Comparison of ENCODE assay signal across 9 mouse cellular contexts in the genomic region with DNA sequence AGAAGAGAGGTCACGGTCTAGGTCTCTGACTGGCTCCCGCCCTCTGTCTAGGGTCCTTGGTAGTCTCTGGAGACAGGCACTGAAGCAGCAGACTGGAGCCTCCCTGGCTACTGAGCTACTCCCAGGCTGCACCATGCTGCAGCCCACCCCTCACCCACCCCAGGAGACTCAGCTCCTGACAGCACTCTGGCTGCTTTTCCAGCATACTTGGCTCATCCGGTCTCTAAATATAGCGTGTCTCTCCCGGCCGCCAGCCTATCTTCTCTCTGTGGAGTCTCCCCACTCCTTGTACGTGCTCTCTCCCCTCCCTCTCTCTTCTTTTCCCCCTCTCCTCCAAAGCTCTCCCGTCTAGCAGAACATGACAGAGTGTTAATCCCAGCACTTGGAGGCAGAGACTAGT. TPM values are rescaled to one million over a fixed set of nuclear protein-coding genes. Genes with fewer than 3 reads are reported as not detected.
DNase-seq lines count a peak whose midpoint lies in the region; ATAC-seq lines count a peak whose summit lies in the region.
"Had no signal": no experiment of that assay in that cellular context is flagged by ENCODE, and none has a peak within 500 bp of the region (broad histone marks: within the 10 kb centered on the region; RNA-seq: fewer than 3 reads in every experiment).

No protein-coding gene starts in this region.

- H3K4me3 ChIP-seq in hindbrain, embryonic 13.5 days, result no peak overlapping the region

- H3K4me1 ChIP-seq in hindbrain, embryonic 13.5 days (replicated peaks), result peaks cover 37% of the 10 kb centered on the region

- no peaks in the 10 kb centered on the region for H3K36me3 ChIP-seq in hindbrain, embryonic 13.5 days

- peak; percentile 69 to 80 for DNase-seq in left cerebral cortex, postnatal 10 days (ENCODE audit: extremely low spot score in 1 of 2, low spot score in 2 of 2)
- no peak for DNase-seq in left cerebral cortex, adult 8-10 months (ENCODE audit: low spot score in 2 of 2)
- peak; percentile 50 to 73 for DNase-seq in heart, adult 18-20 months
- peak; percentile 87 to 93 for DNase-seq in right cerebral cortex, postnatal 10 days (ENCODE audit: low spot score in 2 of 2)
- DNase-seq in ovary, postnatal 36 days (ENCODE audit: low spot score), result no peak
- no peak for DNase-seq in cerebellum, adult 8-10 months
- no peak for DNase-seq in cerebellum, adult 11 months

- 59% methylated on average over 8 of the region's 8 CpGs for whole genome bisulfite sequencing in hindbrain, embryonic 13.5 days

- no peak overlapping the region for H3K27ac ChIP-seq in hindbrain, embryonic 13.5 days
- H3K27ac ChIP-seq: liver, embryonic 14.5 days had no signal

- intact Hi-C loops in left cerebral cortex, postnatal 10 days (cut with DNase I), result no loop called here

- ATAC-seq in hindbrain, embryonic 13.5 days (ENCODE audit: low FRiP score), result no peak

- no peak overlapping the region for H3K4me2 ChIP-seq in hindbrain, embryonic 13.5 days

- no peaks in the 10 kb centered on the region for H3K9me3 ChIP-seq in hindbrain, embryonic 13.5 days

- H3K27me3 ChIP-seq in hindbrain, embryonic 13.5 days, result peaks cover 29% of the 10 kb centered on the region

- peak overlapping the region; percentile 14 for H3K9ac ChIP-seq in hindbrain, embryonic 13.5 days
- H3K9ac ChIP-seq: liver, embryonic 14.5 days had no signal

RNA-seq across cellular contexts. Expression of a gene that starts 4.2 kb away (rescaled TPM):
- total RNA-seq in left cerebral cortex, postnatal 10 days (2021), result 1 to 10 TPM; 4.7 to 4.8 TPM
- total RNA-seq in left cerebral cortex, adult 8-10 months (2022), result 1 to 10 TPM; 1.2 to 2.5 (median 1.5) TPM
- under 1 TPM in 1 of 2 experiments, not detected in 1; 0.13 TPM for total RNA-seq in heart, adult 18-20 months (2021)
- 1.6 and 2.3 TPM in 2 replicates for polyA plus RNA-seq in hindbrain, embryonic 13.5 days (2015; fragmentation: Nextera tagmentation; extraction: Ambion mirVana)

RNA-seq across cellular contexts. Expression of a gene that starts 6.1 kb away (rescaled TPM):
- total RNA-seq in left cerebral cortex, postnatal 10 days (2021), result 100 to 1,000 TPM; 202 to 211 TPM
- total RNA-seq in left cerebral cortex, adult 8-10 months (2022), result 100 to 1,000 TPM; 159 to 188 (median 167) TPM
- 10 to 100 TPM; 36.7 to 38.7 TPM for total RNA-seq in heart, adult 18-20 months (2021)
- polyA plus RNA-seq in hindbrain, embryonic 13.5 days (2015; fragmentation: Nextera tagmentation; extraction: Ambion mirVana), result 6.6 and 8.2 TPM in 2 replicates

RNA-seq across cellular contexts. Expression of a gene that starts 20.6 kb away (rescaled TPM):
- total RNA-seq in left cerebral cortex, postnatal 10 days (2021), result 10 to 100 TPM; 99.2 to 99.9 TPM
- total RNA-seq in left cerebral cortex, adult 8-10 months (2022), result 10 to 100 TPM; 73.5 to 79.4 (median 76.1) TPM
- total RNA-seq in heart, adult 18-20 months (2021), result 10 to 100 TPM; 60.8 to 61.3 TPM
- 123 and 128 TPM in 2 replicates for polyA plus RNA-seq in hindbrain, embryonic 13.5 days (2015; fragmentation: Nextera tagmentation; extraction: Ambion mirVana)

RNA-seq across cellular contexts. Expression of a gene that starts 21.1 kb away (rescaled TPM):
- 10 to 100 TPM; 22.6 to 23.1 TPM for total RNA-seq in left cerebral cortex, postnatal 10 days (2021)
- 10 to 100 TPM; 16.5 to 19.2 (median 18.6) TPM for total RNA-seq in left cerebral cortex, adult 8-10 months (2022)
- total RNA-seq in heart, adult 18-20 months (2021), result 1 to 10 TPM; 4.0 to 4.2 TPM
- polyA plus RNA-seq in hindbrain, embryonic 13.5 days (2015; fragmentation: Nextera tagmentation; extraction: Ambion mirVana), result 23.1 and 23.8 TPM in 2 replicates

RNA-seq across cellular contexts. Expression of a gene that starts 42.2 kb away (rescaled TPM):
- 1 to 10 TPM; 4.8 to 5.0 TPM for total RNA-seq in left cerebral cortex, postnatal 10 days (2021)
- 1 to 10 TPM; 2.2 to 2.7 (median 2.5) TPM for total RNA-seq in left cerebral cortex, adult 8-10 months (2022)
- total RNA-seq in heart, adult 18-20 months (2021), result 1 to 10 TPM; 5.5 to 7.1 TPM
- polyA plus RNA-seq in hindbrain, embryonic 13.5 days (2015; fragmentation: Nextera tagmentation; extraction: Ambion mirVana), result 1.8 and 2.3 TPM in 2 replicates

Comparison
In these comparisons a context has a peak if more than half of its experiments do, and no peak if none do; other contexts are left out.
1. DNase-seq: peak in left cerebral cortex, postnatal 10 days (2 of 2), heart, adult 18-20 months (2 of 2) and right cerebral cortex, postnatal 10 days (2 of 2); none in left cerebral cortex, adult 8-10 months (0 of 2), ovary, postnatal 36 days (single experiment), cerebellum, adult 8-10 months (single experiment) and cerebellum, adult 11 months (single experiment).
2. RNA of a gene that starts 6.1 kb away (total RNA-seq): 202 to 211 TPM in left cerebral cortex, postnatal 10 days and 159 to 188 TPM in left cerebral cortex, adult 8-10 months; 36.7 to 38.7 TPM in heart, adult 18-20 months; every median in the first group is over 4 times any median in the second.